Mouse (Mus musculus): ENCODE measurements at regions not wholly inside any gene's neighbourhood (a gene's known extent, or its start where the extent isn't known, plus 50 kb on each side); places are given as distances from the start of the nearest gene placed in this dataset.
A peak's percentile ranks its signal among the peaks of the same experiment; 100 is the strongest.

- no peaks in the 10 kb centered on the region for H3K27me3 ChIP-seq
- H3K4me1 ChIP-seq (replicated peaks), result no peaks in the 10 kb centered on the region
- H3K27ac ChIP-seq, result no peak overlapping the region
- H3K9ac ChIP-seq (replicated peaks), result no peak overlapping the region
- H3K4me3 ChIP-seq (replicated peaks), result no peak overlapping the region
- WGBS, result 70% methylated on average over 2 of the region's 2 CpGs
- H3K4me2 ChIP-seq (replicated peaks), result no peak overlapping the region
- no peak for ATAC-seq
- no peaks in the 10 kb centered on the region for H3K9me3 ChIP-seq
- H3K36me3 ChIP-seq, result no peaks in the 10 kb centered on the region
These were observed 175.6 kb upstream of the B3galt2 start for GRCm38 (mm10) chr1:143464863-143465262.

GRCm38 (mm10) chr1:143466092-143466491 is 174.4 kb upstream of the B3galt2 start:
- Histone ChIP-seq H3K4me3 (replicated peaks) (no peak overlapping the region), H3K9me3 (no peaks in the 10 kb centered on the region), H3K9ac (replicated peaks) (no peak overlapping the region), H3K27ac (no peak overlapping the region), H3K4me1 (replicated peaks) (no peaks in the 10 kb centered on the region), H3K4me2 (replicated peaks) (no peak overlapping the region), H3K36me3 (no peaks in the 10 kb centered on the region), H3K27me3 (no peaks in the 10 kb centered on the region)
- no peak for ATAC-seq
- 90% methylated on average over 3 of the region's 3 CpGs for WGBS

GRCm38 (mm10) chr1:143475329-143475728 is 165.1 kb upstream of the B3galt2 start:
- Histone ChIP-seq H3K4me3 (replicated peaks) (no peak overlapping the region), H3K9me3 (no peaks in the 10 kb centered on the region), H3K36me3 (no peaks in the 10 kb centered on the region), H3K9ac (replicated peaks) (no peak overlapping the region), H3K27me3 (no peaks in the 10 kb centered on the region), H3K27ac (no peak overlapping the region), H3K4me2 (replicated peaks) (no peak overlapping the region), H3K4me1 (replicated peaks) (no peaks in the 10 kb centered on the region)
- ATAC-seq, result no peak
- WGBS, result 97% methylated on average over 2 of the region's 2 CpGs

- Histone ChIP-seq H3K4me3 (replicated peaks) (no peak overlapping the region), H3K9ac (replicated peaks) (no peak overlapping the region), H3K36me3 (no peaks in the 10 kb centered on the region), H3K4me1 (replicated peaks) (no peaks in the 10 kb centered on the region), H3K4me2 (replicated peaks) (no peak overlapping the region), H3K27me3 (no peaks in the 10 kb centered on the region), H3K27ac (no peak overlapping the region), H3K9me3 (no peaks in the 10 kb centered on the region)
- WGBS, result 96% methylated on average over 4 of the region's 4 CpGs
- ATAC-seq, result no peak
These were observed 157.1 kb upstream of the B3galt2 start for GRCm38 (mm10) chr1:143483345-143483744.

- 90% methylated on average over 1 of the region's 1 CpGs for WGBS
- no peak for ATAC-seq
- Histone ChIP-seq H3K27ac (no peak overlapping the region), H3K9me3 (no peaks in the 10 kb centered on the region), H3K4me2 (replicated peaks) (no peak overlapping the region), H3K4me3 (replicated peaks) (no peak overlapping the region), H3K36me3 (no peaks in the 10 kb centered on the region), H3K4me1 (replicated peaks) (no peaks in the 10 kb centered on the region), H3K27me3 (no peaks in the 10 kb centered on the region), H3K9ac (replicated peaks) (no peak overlapping the region)
These were observed 155.5 kb upstream of the B3galt2 start for GRCm38 (mm10) chr1:143484936-143485335.

GRCm38 (mm10) chr1:143497092-143497491 is 143.4 kb upstream of the B3galt2 start:
- H3K4me3 ChIP-seq (replicated peaks), result no peak overlapping the region
- no peaks in the 10 kb centered on the region for H3K9me3 ChIP-seq
- no peak overlapping the region for H3K27ac ChIP-seq
- no peak overlapping the region for H3K4me2 ChIP-seq (replicated peaks)
- no peaks in the 10 kb centered on the region for H3K36me3 ChIP-seq
- H3K27me3 ChIP-seq, result no peaks in the 10 kb centered on the region
- H3K4me1 ChIP-seq (replicated peaks), result no peaks in the 10 kb centered on the region
- no peak for ATAC-seq
- no peak overlapping the region for H3K9ac ChIP-seq (replicated peaks)
- WGBS, result 76% methylated on average over 8 of the region's 8 CpGs

GRCm38 (mm10) chr1:143503436-143504065 is 136.9 kb upstream of the B3galt2 start:
- H3K9ac ChIP-seq (replicated peaks), result no peak overlapping the region
- H3K36me3 ChIP-seq, result no peaks in the 10 kb centered on the region
- ATAC-seq, result 0 out of 2 replicates have a peak, but pooled peaks have one; percentile 24
- no peaks in the 10 kb centered on the region for H3K9me3 ChIP-seq
- no peaks in the 10 kb centered on the region for H3K4me1 ChIP-seq (replicated peaks)
- H3K27me3 ChIP-seq, result no peaks in the 10 kb centered on the region
- no peak overlapping the region for H3K4me3 ChIP-seq (replicated peaks)
- no peak overlapping the region for H3K27ac ChIP-seq
- 60% methylated on average over 11 of the region's 11 CpGs for WGBS
- H3K4me2 ChIP-seq (replicated peaks), result no peak overlapping the region

- Histone ChIP-seq H3K27me3 (no peaks in the 10 kb centered on the region), H3K4me2 (replicated peaks) (no peak overlapping the region), H3K9ac (replicated peaks) (no peak overlapping the region), H3K9me3 (no peaks in the 10 kb centered on the region), H3K4me1 (replicated peaks) (no peaks in the 10 kb centered on the region), H3K4me3 (replicated peaks) (no peak overlapping the region), H3K36me3 (no peaks in the 10 kb centered on the region), H3K27ac (no peak overlapping the region)
- WGBS, result 82% methylated on average over 3 of the region's 3 CpGs
- no peak for ATAC-seq
These were observed 136.4 kb upstream of the B3galt2 start for GRCm38 (mm10) chr1:143504066-143504440.

GRCm38 (mm10) chr1:143505318-143505717 is 135.1 kb upstream of the B3galt2 start:
- no peaks in the 10 kb centered on the region for H3K4me1 ChIP-seq (replicated peaks)
- H3K9me3 ChIP-seq, result no peaks in the 10 kb centered on the region
- no peaks in the 10 kb centered on the region for H3K36me3 ChIP-seq
- no peak overlapping the region for H3K4me2 ChIP-seq (replicated peaks)
- H3K9ac ChIP-seq (replicated peaks), result no peak overlapping the region
- H3K4me3 ChIP-seq (replicated peaks), result no peak overlapping the region
- ATAC-seq, result no peak
- 94% methylated on average over 1 of the region's 1 CpGs for WGBS
- no peak overlapping the region for H3K27ac ChIP-seq
- no peaks in the 10 kb centered on the region for H3K27me3 ChIP-seq

GRCm38 (mm10) chr1:143523831-143524521 is 116.5 kb upstream of the B3galt2 start:
- Histone ChIP-seq H3K9ac (replicated peaks) (no peak overlapping the region), H3K4me2 (replicated peaks) (no peak overlapping the region), H3K27ac (no peak overlapping the region), H3K36me3 (no peaks in the 10 kb centered on the region), H3K4me1 (replicated peaks) (no peaks in the 10 kb centered on the region), H3K9me3 (no peaks in the 10 kb centered on the region), H3K27me3 (no peaks in the 10 kb centered on the region), H3K4me3 (replicated peaks) (no peak overlapping the region)
- WGBS, result 88% methylated on average over 6 of the region's 6 CpGs
- no peak for ATAC-seq

- Histone ChIP-seq H3K27me3 (no peaks in the 10 kb centered on the region), H3K9ac (replicated peaks) (no peak overlapping the region), H3K4me2 (replicated peaks) (no peak overlapping the region), H3K27ac (no peak overlapping the region), H3K4me1 (replicated peaks) (no peaks in the 10 kb centered on the region), H3K9me3 (no peaks in the 10 kb centered on the region), H3K4me3 (replicated peaks) (no peak overlapping the region), H3K36me3 (no peaks in the 10 kb centered on the region)
- WGBS, result 82% methylated on average over 5 of the region's 5 CpGs
- ATAC-seq, result no peak
These were observed 116.0 kb upstream of the B3galt2 start for GRCm38 (mm10) chr1:143524522-143524865.

GRCm38 (mm10) chr1:143540223-143540622 is 100.2 kb upstream of the B3galt2 start:
- Histone ChIP-seq H3K4me2 (replicated peaks) (no peak overlapping the region), H3K27me3 (no peaks in the 10 kb centered on the region), H3K4me1 (replicated peaks) (no peaks in the 10 kb centered on the region), H3K27ac (no peak overlapping the region), H3K36me3 (no peaks in the 10 kb centered on the region), H3K9me3 (no peaks in the 10 kb centered on the region), H3K4me3 (replicated peaks) (no peak overlapping the region), H3K9ac (replicated peaks) (no peak overlapping the region)
- ATAC-seq, result no peak
- 61% methylated on average over 2 of the region's 2 CpGs for WGBS

GRCm38 (mm10) chr1:143540701-143541100 is 99.8 kb upstream of the B3galt2 start:
- WGBS, result 52% methylated on average over 3 of the region's 3 CpGs
- H3K4me2 ChIP-seq (replicated peaks), result no peak overlapping the region
- no peak overlapping the region for H3K27ac ChIP-seq
- no peaks in the 10 kb centered on the region for H3K36me3 ChIP-seq
- no peak overlapping the region for H3K9ac ChIP-seq (replicated peaks)
- H3K27me3 ChIP-seq, result no peaks in the 10 kb centered on the region
- H3K9me3 ChIP-seq, result no peaks in the 10 kb centered on the region
- H3K4me1 ChIP-seq (replicated peaks), result no peaks in the 10 kb centered on the region
- no peak for ATAC-seq
- no peak overlapping the region for H3K4me3 ChIP-seq (replicated peaks)

All from midbrain, embryonic 13.5 days (tissue).